Mouse (Mus musculus) embryo, embryonic 10 days (tissue): ENCODE measurements around the gene Igdcc4.
"Not testable (repeated sequence)": the region's sequence is repeated elsewhere in the genome, so short reads cannot be mapped to it uniquely, and the experiment has no call there.

ENCODE experiments used
- DNase-seq: peaks from one replicate; pipeline ENCODE4 v3.0.0-alpha.2; 2015; ENCODE audit warnings: low spot score

Igdcc4 gene

DNA sequence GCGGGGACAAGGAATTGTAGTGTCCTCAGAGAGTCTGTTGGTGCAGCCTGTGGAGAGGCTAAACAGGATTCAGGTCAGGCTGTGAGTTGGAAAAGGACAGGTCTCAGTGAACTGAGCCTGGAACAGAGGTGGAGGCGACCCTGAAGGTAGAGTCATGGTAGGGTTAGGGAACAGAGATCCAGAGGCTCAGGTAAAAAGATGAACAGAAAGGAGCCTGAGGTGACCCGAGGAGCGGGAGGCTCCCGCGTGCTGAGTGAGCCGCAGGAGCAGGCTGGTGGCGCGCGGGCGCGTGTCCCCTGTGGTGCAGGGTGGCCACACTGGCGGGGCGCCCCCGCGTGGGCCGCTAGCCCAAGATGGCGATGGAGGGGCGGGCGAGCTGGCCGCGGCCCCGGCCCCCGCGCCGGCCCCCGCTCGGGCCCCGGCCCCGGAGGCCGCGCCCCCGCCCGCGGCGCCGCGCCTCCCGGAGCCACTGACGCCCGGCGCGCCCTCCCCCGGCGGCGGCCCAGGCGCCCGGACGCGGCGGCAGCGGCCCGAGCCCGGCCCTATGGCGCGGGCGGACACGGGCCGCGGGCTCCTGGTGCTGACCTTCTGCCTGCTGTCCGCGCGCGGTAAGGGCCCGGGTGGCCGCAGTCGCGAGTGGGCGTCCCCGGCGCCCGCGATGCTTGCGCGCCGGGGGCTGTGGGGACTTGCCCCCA, at the start of gene Igdcc4:
TSS of gene Igdcc4 (plus strand) at position 496 of the 695 bp plus-strand sequence.
- DNase-seq: peak; percentile 36

DNA sequence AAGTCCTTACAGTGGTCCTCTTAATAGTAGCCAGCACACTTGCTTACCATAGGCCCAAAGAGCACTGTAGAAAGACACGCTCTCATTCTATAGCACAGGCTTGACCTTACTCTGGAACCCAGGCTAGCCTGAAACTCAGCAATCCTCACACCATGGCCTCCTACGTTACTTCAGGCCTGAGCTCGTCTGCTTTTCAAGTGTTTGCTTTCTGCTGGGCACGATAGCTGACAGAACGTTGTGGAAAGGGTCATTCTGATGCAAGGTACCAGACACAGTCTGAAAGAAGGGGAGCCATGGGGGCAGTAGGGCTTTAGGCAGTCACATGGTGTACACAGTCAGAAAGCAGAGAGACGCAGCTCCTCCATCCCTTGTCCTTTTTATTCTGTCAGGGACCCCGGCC, 37.0 kb upstream of the Igdcc4 start:
- DNase-seq: no peak

- no peak for DNase-seq
Observed at GRCm38 (mm10) chr9:65070587-65070986, 30.7 kb upstream of the Igdcc4 start.

- peak; percentile 16 for DNase-seq
Observed at GRCm38 (mm10) chr9:65073555-65073954, 27.7 kb upstream of the Igdcc4 start.

- DNase-seq: no peak
Observed at GRCm38 (mm10) chr9:65074251-65074650, 27.0 kb upstream of the Igdcc4 start.

DNA sequence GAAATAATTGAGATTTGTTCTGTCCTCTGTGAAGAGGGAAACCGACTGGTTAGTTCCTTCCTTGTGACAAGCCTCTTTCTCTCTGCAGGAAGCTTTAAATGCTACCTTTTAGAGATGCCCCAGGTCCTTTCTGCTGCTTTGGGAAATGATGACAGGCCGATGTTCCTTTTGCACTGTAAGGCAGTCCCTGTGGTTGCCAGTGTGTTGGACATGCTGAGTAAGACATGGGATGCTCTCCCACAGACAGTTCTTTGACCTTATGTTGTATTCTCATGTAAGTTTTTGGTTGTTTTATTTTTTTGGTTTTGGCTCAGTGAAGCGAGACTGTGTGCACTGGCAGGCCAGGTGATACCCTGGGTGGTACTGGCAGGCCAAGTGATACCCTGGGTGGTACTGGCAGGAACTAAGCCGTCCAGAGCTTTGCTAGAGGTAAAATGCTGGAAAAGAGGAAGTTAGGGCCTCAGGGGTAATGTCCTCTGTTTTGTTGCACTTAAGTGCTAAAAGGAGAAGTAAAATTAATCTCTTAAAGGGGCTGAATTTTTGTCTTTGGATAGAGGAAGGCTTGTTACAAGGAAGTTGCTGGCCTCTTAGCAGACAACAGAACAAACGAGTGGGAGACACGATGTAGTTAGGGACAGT, 26.3 kb upstream of the Igdcc4 start:
- DNase-seq: no peak

DNA sequence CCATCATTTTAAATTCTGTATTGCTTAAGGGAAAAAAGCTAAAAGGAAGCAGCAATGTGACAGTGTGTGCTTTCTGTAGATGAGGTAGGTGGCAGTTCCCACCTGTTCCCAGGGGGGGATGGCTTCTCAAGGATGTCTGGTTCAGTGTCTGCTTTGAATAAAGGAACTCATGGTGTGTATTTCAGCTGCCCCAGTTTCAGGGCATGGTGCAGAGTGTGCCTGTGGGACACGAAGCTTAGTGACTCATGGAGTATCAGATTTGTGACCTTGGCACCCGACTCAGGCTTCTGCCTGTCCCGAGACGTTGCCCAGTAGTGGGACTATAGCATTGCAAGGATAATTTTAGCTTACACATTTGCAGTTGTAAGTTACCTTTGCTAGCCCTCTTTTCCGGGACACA, 23.8 kb upstream of the Igdcc4 start:
- DNase-seq: no peak

- not testable (repeated sequence) for DNase-seq
Observed at GRCm38 (mm10) chr9:65080141-65080540, 21.1 kb upstream of the Igdcc4 start.

DNA sequence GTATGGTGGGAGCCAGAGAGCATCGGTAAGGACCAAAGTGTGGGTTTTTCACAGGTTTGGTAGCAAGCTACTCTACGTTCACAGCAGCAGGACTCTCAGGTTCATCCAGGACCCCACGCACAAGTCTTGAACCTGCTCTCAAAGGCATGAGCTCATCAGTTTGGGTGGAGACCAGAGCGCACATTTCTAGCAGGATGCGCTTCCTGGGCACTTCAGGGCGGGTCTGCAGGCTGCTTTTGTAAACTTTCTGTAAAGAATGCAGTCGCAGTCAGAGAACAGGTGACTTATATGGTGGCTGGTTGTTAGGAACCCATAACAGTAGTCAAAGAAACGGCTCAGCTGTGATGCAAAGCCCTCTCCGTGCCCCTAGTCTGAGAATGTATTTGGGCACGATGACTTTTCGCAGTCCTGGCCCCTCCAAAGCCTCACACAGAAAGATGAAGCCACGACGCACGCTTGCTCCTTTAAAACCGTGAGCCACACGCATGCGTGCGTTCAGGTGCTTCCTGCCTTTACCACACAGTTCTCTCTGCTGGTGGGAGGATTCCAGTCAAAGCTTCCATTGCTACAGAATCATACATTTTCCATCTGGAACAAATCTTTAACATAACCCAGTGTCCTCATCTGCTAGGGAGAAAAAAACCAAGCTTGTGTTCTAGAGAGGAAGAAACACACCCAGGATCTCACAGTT, 18.1 kb upstream of the Igdcc4 start:
- DNase-seq: no peak

DNA sequence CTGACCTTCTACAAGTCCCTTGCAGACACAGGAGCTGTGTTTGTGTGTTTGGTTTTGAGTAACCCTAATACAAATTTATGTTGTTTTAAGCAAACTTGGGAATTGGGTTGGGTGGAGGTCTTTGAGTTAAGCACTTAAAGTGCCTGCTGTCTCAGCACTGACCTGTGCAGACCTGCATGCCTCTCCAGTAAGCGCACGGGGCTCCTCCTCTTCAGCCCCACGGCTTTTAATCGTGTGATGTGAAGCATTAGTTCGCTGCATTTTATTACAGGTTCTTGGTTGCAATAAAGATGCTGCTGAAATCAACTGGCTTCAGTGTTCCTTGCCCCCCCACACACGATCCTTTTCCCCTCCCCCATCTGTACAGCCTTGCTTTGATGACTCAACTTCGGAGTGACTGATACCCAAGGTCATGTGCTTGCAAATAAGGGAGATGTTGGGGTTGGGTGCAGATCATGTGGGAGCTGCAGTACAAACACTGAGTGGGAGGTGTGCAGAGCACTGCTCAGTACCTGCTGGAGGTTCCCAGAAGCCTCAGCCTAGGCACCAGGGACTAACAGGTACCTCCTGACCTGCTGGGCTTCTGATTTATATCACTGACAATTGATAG, 17.0 kb upstream of the Igdcc4 start:
- no peak for DNase-seq

DNA sequence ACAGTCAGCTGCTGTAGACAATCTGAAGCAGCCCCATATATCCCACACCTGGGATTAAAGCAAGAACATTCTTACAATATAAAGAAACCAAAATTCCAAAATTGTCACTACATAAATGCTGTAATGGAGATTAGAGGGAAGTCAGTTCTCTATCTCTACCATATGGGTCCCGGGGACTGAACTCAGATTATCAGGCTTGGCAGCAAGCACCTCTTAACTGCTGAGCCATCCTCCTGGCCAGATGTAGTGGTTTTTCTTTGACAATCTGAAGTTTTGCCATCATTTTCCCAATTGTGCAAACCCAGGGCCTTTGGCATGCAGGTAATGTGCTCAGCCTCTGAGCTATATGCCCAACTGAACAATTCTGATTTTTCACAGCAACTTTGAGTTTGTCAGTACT, 16.0 kb upstream of the Igdcc4 start:
- no peak for DNase-seq

GRCm38 (mm10) chr9:65086801-65087200, 14.5 kb upstream of the Igdcc4 start:
- no peak for DNase-seq

GRCm38 (mm10) chr9:65087490-65087889, 13.8 kb upstream of the Igdcc4 start:
- no peak for DNase-seq

- peak; percentile 15 for DNase-seq
Observed at GRCm38 (mm10) chr9:65094237-65094636, 7.0 kb upstream of the Igdcc4 start.

DNA sequence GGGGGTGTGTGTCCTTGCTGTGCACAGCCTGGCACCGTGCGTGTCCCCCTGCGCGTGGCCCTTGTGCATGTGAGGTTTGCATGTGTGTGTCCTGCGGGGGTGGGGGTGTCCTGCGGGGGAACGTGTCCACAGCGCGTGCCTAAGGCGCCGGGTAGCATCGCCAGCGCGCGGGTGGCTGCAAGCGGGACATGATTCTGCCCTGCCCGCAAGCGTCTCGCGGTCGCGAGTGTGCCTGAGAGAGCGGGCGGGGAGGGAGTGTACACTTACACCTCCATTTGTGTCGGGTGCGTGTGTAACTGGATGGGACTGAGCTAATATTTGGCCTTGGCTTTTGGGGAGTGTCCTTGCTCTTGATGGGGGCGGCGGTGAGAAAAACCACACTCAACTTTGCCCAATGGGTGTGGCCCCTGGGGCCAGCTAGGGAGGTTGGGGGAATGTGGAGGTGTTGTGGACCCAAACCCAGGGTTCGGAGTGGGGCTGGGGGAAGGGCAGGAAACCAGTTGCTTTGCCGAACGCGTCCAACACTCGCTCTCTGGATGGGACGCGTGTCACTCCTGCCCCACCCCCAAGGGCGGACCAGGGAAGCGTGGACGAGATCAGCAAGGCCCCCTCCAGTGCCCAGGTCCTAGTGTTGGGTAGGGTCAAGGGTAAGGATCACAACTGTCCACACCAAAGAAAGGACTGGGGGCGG, 545 bp downstream of the Igdcc4 start:
- DNase-seq: peak; percentile 59

- peak; percentile 75 for DNase-seq
Observed at GRCm38 (mm10) chr9:65102377-65103172, 1.3 kb downstream of the Igdcc4 start.

GRCm38 (mm10) chr9:65103173-65103752, 2.0 kb downstream of the Igdcc4 start:
- DNase-seq: no peak

- DNase-seq: no peak
Observed at GRCm38 (mm10) chr9:65106821-65107220, 5.5 kb downstream of the Igdcc4 start.

GRCm38 (mm10) chr9:65107893-65108292, 6.6 kb downstream of the Igdcc4 start:
- no peak for DNase-seq

DNA sequence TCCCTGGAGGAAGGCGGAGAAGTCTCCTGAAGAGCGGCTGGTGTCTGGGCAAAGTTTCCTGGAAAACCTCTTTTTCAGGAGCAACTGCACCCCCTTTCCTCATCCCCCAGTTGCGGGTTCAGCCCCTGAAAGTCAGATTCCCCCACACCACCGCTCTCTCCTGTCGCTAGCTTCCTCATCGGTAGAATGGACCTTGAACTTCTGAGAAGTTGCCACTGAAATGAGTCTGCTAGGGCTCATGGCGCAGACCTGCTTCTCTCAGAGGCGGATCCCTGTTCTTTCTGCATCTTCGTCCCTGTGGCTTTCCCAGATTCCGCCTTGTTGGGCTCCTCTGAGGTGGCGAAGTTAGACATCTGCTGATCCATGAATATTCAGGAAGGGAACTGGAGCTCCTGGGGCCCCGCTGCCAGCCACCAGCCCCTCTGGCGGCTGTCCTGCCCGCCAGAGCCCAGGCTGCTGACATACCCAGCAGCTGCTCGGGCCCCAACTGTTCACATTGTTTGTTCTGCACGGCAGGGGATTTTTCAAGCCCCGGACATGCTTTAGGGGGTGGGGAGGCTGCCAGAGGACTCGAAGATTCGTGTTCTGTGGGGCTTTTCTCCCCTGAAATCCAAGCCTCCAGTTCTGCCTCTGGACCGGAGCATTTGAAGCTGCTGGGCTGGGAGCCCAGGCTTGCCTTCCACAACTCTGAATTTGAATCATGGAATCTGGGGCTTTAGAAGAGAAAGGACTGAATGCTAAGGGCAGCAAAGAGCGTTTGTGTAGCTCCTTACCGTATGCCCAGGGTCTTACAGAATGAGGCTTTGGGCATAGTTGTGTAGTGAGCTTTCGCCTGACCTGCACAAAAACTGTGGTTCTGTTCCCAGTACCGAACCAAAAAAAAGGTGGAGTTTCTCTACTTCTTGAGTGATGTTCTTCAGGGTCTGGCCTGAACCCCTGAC, 8.1 kb downstream of the Igdcc4 start:
- DNase-seq: peak; percentile 64
